In the genomic region with DNA sequence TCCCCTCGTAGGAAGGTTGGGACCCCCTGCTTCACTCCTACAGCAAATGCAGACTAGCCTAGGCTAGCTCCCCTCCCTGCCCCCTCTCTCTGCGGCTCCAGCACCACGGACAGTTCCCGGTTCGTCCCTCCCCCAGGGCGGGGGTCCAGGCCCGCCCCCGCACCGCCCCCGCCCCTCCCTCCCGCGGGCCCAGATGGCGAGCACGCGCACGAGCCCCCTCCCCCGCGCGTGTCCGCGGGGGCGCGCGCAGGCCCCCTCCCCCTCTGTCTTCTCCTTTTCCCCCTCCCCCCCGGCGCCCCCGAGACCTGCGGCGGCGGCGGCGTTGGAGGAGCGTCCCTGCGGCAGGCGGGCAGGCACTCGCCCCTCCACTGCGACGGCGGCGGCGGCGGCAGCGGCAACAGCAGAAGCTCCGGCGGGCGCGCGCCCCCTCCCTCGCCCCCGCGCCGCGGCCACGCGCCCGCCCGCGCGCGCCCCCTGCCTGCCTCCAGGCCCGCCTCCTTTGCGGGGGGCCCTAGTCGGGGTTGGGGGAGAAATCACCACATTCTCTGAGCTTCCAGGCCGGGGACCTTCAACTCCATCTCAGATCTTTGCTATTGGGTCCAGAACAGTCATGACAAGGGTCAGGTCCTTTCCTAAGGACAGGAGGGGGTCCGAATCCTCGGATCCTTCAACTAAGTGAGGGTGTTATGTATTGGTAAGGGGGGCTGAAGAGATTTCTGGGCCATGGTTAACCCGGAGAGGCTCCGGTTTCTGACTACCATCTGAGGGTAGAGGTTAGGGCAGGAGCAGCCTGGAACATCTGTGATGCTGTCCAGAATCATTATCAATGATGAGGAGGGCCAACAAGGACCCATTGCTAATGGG, we compare ENCODE assay signal across 9 mouse cellular contexts. TPM values are rescaled to one million over a fixed set of nuclear protein-coding genes. Genes with fewer than 3 reads are reported as not detected.
A peak's percentile ranks its signal among the peaks of the same experiment; 100 is the strongest.
DNase-seq lines count a peak whose midpoint lies in the region; ATAC-seq and TF ChIP-seq lines count a peak whose summit lies in the region.
"Had no signal": no experiment of that assay in that cellular context is flagged by ENCODE, and none has a peak within 500 bp of the region (broad histone marks: within the 10 kb centered on the region; RNA-seq: fewer than 3 reads in every experiment).

No protein-coding gene starts in this region.

- no peaks in the 10 kb centered on the region for H3K9me3 ChIP-seq in forebrain, postnatal 0 days (ENCODE audit: low read length)
- H3K9me3 ChIP-seq in limb, embryonic 11.5 days (ENCODE audit: control insufficient read depth, low read length): no peaks in the 10 kb centered on the region

- 4% methylated on average over 63 of the region's 68 CpGs for WGBS in thymus, adult 2 months
- 4% methylated on average over 27 of the region's 68 CpGs for WGBS in forebrain, postnatal 0 days
- WGBS in limb, embryonic 11.5 days: 2% methylated on average over 26 of the region's 68 CpGs

- H3K4me2 ChIP-seq in forebrain, postnatal 0 days (ENCODE audit: low read depth): peak overlapping the region; percentile 73
- peak overlapping the region; percentile 75 for H3K4me2 ChIP-seq in limb, embryonic 11.5 days (ENCODE audit: low read depth, severe bottlenecking)

- no peak for TF ChIP-seq POLR2A in thymus, adult 2 months (IDR thresholded peaks at IDR 0.05; ENCODE audit: control insufficient read depth, extremely low read depth, insufficient read depth, low read length, poor library complexity)

- no peaks in the 10 kb centered on the region for H3K36me3 ChIP-seq in thymus, adult 2 months (ENCODE audit: control insufficient read depth, insufficient read depth, low read length)
- H3K36me3 ChIP-seq in forebrain, postnatal 0 days (ENCODE audit: insufficient read depth): peaks cover 13% of the 10 kb centered on the region
- H3K36me3 ChIP-seq in limb, embryonic 11.5 days (ENCODE audit: control insufficient read depth, insufficient read depth, low read length): no peaks in the 10 kb centered on the region

- H3K27ac ChIP-seq in thymus, adult 2 months (ENCODE audit: control insufficient read depth, insufficient read depth, low read length): no peak overlapping the region
- H3K27ac ChIP-seq in forebrain, postnatal 0 days (ENCODE audit: low read depth, low read length): no peak overlapping the region
- no peak overlapping the region for H3K27ac ChIP-seq in limb, embryonic 11.5 days (replicated peaks; ENCODE audit: low read depth, low read length)

- DNase-seq in frontal cortex, postnatal 36 days (ENCODE audit: low spot score in 2 of 2): peak; percentile 39 to 42
- DNase-seq in frontal cortex, postnatal 25 days (ENCODE audit: low spot score in 2 of 2): no peak
- peak; percentile 30 for DNase-seq in thymus, adult 2 months
- DNase-seq in thymus, adult 18-20 months: no peak
- DNase-seq in forebrain, postnatal 0 days: peak; percentile 69
- DNase-seq in limb, embryonic 11.5 days (ENCODE audit: low spot score): peak; percentile 75
- peak; percentile 10 for DNase-seq in naive thymus-derived CD4-positive, alpha-beta T cell, adult 2 months (ENCODE audit: low read depth)
- DNase-seq in urinary bladder, adult 2 months (ENCODE audit: low spot score): no peak

- peak overlapping the region; percentile 65 for H3K9ac ChIP-seq in forebrain, postnatal 0 days
- H3K9ac ChIP-seq in limb, embryonic 11.5 days (ENCODE audit: low read length): no peak overlapping the region

- H3K4me3 ChIP-seq in thymus, adult 2 months (ENCODE audit: control insufficient read depth, insufficient read depth, low read length): no peak overlapping the region
- peak overlapping the region; percentile 61 for H3K4me3 ChIP-seq in forebrain, postnatal 0 days (ENCODE audit: low read depth, low read length)
- H3K4me3 ChIP-seq in limb, embryonic 11.5 days (ENCODE audit: low read depth, low read length): peak overlapping the region; percentile 37

- H3K4me1 ChIP-seq in thymus, adult 2 months (replicated peaks; ENCODE audit: control insufficient read depth, insufficient read depth, low read length): 0 out of 2 replicates have a peak, but pooled peaks cover 2% of the 10 kb centered on the region
- H3K4me1 ChIP-seq in forebrain, postnatal 0 days (ENCODE audit: insufficient read depth): no peaks in the 10 kb centered on the region
- peaks cover 4% of the 10 kb centered on the region; the same call in 1 of the 2 replicates for H3K4me1 ChIP-seq in limb, embryonic 11.5 days (ENCODE audit: control insufficient read depth, insufficient read depth, low read length)

- TF ChIP-seq CTCF in thymus, adult 2 months (IDR thresholded peaks at IDR 0.05; ENCODE audit: borderline replicate concordance, control insufficient read depth, extremely low read depth, insufficient read depth, low read length, poor library complexity): no peak
- TF ChIP-seq CTCF in forebrain, postnatal 0 days (IDR thresholded peaks at IDR 0.05; ENCODE audit: low read depth): peak; percentile 26; the same call in 1 of the 2 replicates

- peaks cover 15% of the 10 kb centered on the region; the same call in 1 of the 2 replicates for H3K27me3 ChIP-seq in thymus, adult 2 months (ENCODE audit: control insufficient read depth, insufficient read depth, low read length)
- H3K27me3 ChIP-seq in forebrain, postnatal 0 days (ENCODE audit: insufficient read depth, low read length): peaks cover 38% of the 10 kb centered on the region
- H3K27me3 ChIP-seq in limb, embryonic 11.5 days (ENCODE audit: control insufficient read depth, insufficient read depth, low read length): peaks cover 58% of the 10 kb centered on the region

- ATAC-seq in forebrain, postnatal 0 days: peak; percentile 28
- ATAC-seq in limb, embryonic 11.5 days (ENCODE audit: insufficient number of reproducible peaks, low FRiP score, low TSS enrichment, low read depth): no peak; the same call in 1 of the 2 replicates

RNA-seq across cellular contexts. Expression of a gene that starts 39.2 kb away (rescaled TPM):
- not detected in 2 replicates for polyA plus RNA-seq in thymus, adult 2 months (2012; rRNA removed)
- not detected in 2 replicates for total RNA-seq in forebrain, postnatal 0 days (2014; rRNA removed)
- not detected in 2 replicates for polyA plus RNA-seq in forebrain, postnatal 0 days (2015; fragmentation: Nextera tagmentation; extraction: Ambion mirVana)
- polyA plus RNA-seq in limb, embryonic 11.5 days (2014; fragmentation: Nextera tagmentation; extraction: Ambion mirVana): 0.52 TPM in 1 of 2 replicates, not detected in the other
- polyA plus RNA-seq in urinary bladder, adult 2 months (2012; rRNA removed): 0.43 and 0.67 TPM in 2 replicates
- polyA plus RNA-seq: gonadal fat pad, adult 2 months had no signal

RNA-seq across cellular contexts. Expression of a gene that starts 40.6 kb away (rescaled TPM):
- 203 and 206 TPM in 2 replicates for polyA plus RNA-seq in thymus, adult 2 months (2012; rRNA removed)
- 30.2 and 35.6 TPM in 2 replicates for total RNA-seq in forebrain, postnatal 0 days (2014; rRNA removed)
- polyA plus RNA-seq in forebrain, postnatal 0 days (2015; fragmentation: Nextera tagmentation; extraction: Ambion mirVana): 31.8 and 33.1 TPM in 2 replicates
- polyA plus RNA-seq in limb, embryonic 11.5 days (2014; fragmentation: Nextera tagmentation; extraction: Ambion mirVana): 46.5 and 50.9 TPM in 2 replicates
- polyA plus RNA-seq in urinary bladder, adult 2 months (2012; rRNA removed): 39.4 and 46.5 TPM in 2 replicates

RNA-seq across cellular contexts. Expression of a gene that starts 51.1 kb away (rescaled TPM):
- 0.13 TPM in 2 replicates for polyA plus RNA-seq in thymus, adult 2 months (2012; rRNA removed)
- total RNA-seq in forebrain, postnatal 0 days (2014; rRNA removed): 18.8 and 22.3 TPM in 2 replicates
- 2.5 and 3.8 TPM in 2 replicates for polyA plus RNA-seq in forebrain, postnatal 0 days (2015; fragmentation: Nextera tagmentation; extraction: Ambion mirVana)
- 0.15 and 0.27 TPM in 2 replicates for polyA plus RNA-seq in limb, embryonic 11.5 days (2014; fragmentation: Nextera tagmentation; extraction: Ambion mirVana)
- polyA plus RNA-seq in urinary bladder, adult 2 months (2012; rRNA removed): 0.53 and 0.74 TPM in 2 replicates

RNA-seq across cellular contexts. Expression of a gene that starts 51.4 kb away (rescaled TPM):
- polyA plus RNA-seq in thymus, adult 2 months (2012; rRNA removed): 40.9 and 50.8 TPM in 2 replicates
- 11.6 and 14.3 TPM in 2 replicates for total RNA-seq in forebrain, postnatal 0 days (2014; rRNA removed)
- 16.3 and 18.9 TPM in 2 replicates for polyA plus RNA-seq in forebrain, postnatal 0 days (2015; fragmentation: Nextera tagmentation; extraction: Ambion mirVana)
- polyA plus RNA-seq in limb, embryonic 11.5 days (2014; fragmentation: Nextera tagmentation; extraction: Ambion mirVana): 29.0 and 30.5 TPM in 2 replicates
- polyA plus RNA-seq in urinary bladder, adult 2 months (2012; rRNA removed): 46.5 and 51.3 TPM in 2 replicates

RNA-seq across cellular contexts. Expression of a gene that starts 58.9 kb away (rescaled TPM):
- polyA plus RNA-seq in thymus, adult 2 months (2012; rRNA removed): 48.3 and 77.5 TPM in 2 replicates
- total RNA-seq in forebrain, postnatal 0 days (2014; rRNA removed): 13.4 and 26.7 TPM in 2 replicates
- 8.3 and 11.7 TPM in 2 replicates for polyA plus RNA-seq in forebrain, postnatal 0 days (2015; fragmentation: Nextera tagmentation; extraction: Ambion mirVana)
- polyA plus RNA-seq in limb, embryonic 11.5 days (2014; fragmentation: Nextera tagmentation; extraction: Ambion mirVana): 10.8 and 14.0 TPM in 2 replicates
- polyA plus RNA-seq in urinary bladder, adult 2 months (2012; rRNA removed): 176 and 335 TPM in 2 replicates

Comparison
In these comparisons a context has a peak if more than half of its experiments do, and no peak if none do; other contexts are left out.
1. DNase-seq: peak in frontal cortex, postnatal 36 days (2 of 2), thymus, adult 2 months (single experiment), forebrain, postnatal 0 days (single experiment), limb, embryonic 11.5 days (single experiment) and naive thymus-derived CD4-positive, alpha-beta T cell, adult 2 months (single experiment); none in frontal cortex, postnatal 25 days (0 of 2), thymus, adult 18-20 months (0 of 2) and urinary bladder, adult 2 months (single experiment).